Mouse (Mus musculus): ENCODE results near the gene Klk15. TPM values are rescaled to one million over a fixed set of nuclear protein-coding genes. Genes with fewer than 3 reads are reported as not detected.
"Not testable (repeated sequence)": the region's sequence is repeated elsewhere in the genome, so short reads cannot be mapped to it uniquely, and the experiment has no call there.

The Klk15 gene
- total and polyA plus RNA-seq, 3 experiments, result not detected

GRCm38 (mm10) chr7:43950364-43950763, 16.8 kb downstream of the Klk15 start, which contains the start of gene Klk1b8:
Gene Klk1b8 (plus strand): TSS chr7:43950664.
- no peak within 1 kb of the TSS for H3K9ac ChIP-seq (ENCODE audit: low read depth, low read length)
- TF ChIP-seq CTCF (IDR thresholded peaks at IDR 0.05), result no peak
- H3K79me2 ChIP-seq (replicated peaks; ENCODE audit: control insufficient read depth, insufficient read depth, low read length), result no peaks in the 10 kb centered on the region
- no peaks in the 10 kb centered on the region for H3K27me3 ChIP-seq (ENCODE audit: control insufficient read depth, insufficient read depth, low read length)
- H3K4me3 ChIP-seq, result no peak within 1 kb of the TSS
- no peaks in the 10 kb centered on the region for H3K36me3 ChIP-seq (ENCODE audit: control insufficient read depth, insufficient read depth, low read length)
- WGBS, result 66% methylated on average over 2 of the region's 2 CpGs
- no peak within 1 kb of the TSS for H3K27ac ChIP-seq
- intact Hi-C loops (cut with DNase I), result no loop called here
- no peaks in the 10 kb centered on the region for H3K4me1 ChIP-seq (ENCODE audit: control insufficient read depth, insufficient read depth, low read length)
- no peak for DNase-seq

DNA sequence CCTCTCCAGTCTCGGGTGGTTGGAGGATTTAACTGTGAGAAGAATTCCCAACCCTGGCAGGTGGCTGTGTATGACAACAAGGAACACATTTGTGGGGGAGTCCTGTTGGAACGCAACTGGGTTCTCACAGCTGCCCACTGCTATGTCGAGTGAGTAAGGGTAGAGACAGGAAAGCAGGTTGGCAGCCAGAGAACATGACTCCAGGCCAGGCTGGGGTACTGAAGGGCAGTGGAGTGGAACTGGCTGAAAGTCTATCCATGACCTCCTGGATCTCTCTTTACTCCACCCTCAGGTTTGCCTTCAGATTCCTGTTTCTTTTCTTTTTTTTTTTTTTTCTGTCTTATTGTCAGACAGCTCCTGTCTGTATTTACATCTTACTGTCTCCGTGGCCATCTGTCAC, 19.2 kb downstream of the Klk15 start:
- WGBS, result 58% methylated on average over 4 of the region's 4 CpGs
- no peak for TF ChIP-seq CTCF (IDR thresholded peaks at IDR 0.05)
- no peak for TF ChIP-seq EP300 (IDR thresholded peaks at IDR 0.05; ENCODE audit: insufficient read depth, low read depth, low read length)
- no peak for TF ChIP-seq POLR2A (IDR thresholded peaks at IDR 0.05; ENCODE audit: insufficient read depth, low read depth, low read length)
- Histone ChIP-seq H3K27me3 (ENCODE audit: control insufficient read depth, insufficient read depth, low read length) (no peaks in the 10 kb centered on the region), H3K9ac (ENCODE audit: low read depth, low read length) (no peak overlapping the region), H3K36me3 (ENCODE audit: control insufficient read depth, insufficient read depth, low read length) (no peaks in the 10 kb centered on the region), H3K79me2 (replicated peaks; ENCODE audit: control insufficient read depth, insufficient read depth, low read length) (no peaks in the 10 kb centered on the region), H3K4me1 (ENCODE audit: control insufficient read depth, insufficient read depth, low read length) (no peaks in the 10 kb centered on the region), H3K4me3 (no peak overlapping the region), H3K27ac (no peak overlapping the region)
- intact Hi-C loops (cut with DNase I), result no loop called here
- DNase-seq, result no peak

DNA sequence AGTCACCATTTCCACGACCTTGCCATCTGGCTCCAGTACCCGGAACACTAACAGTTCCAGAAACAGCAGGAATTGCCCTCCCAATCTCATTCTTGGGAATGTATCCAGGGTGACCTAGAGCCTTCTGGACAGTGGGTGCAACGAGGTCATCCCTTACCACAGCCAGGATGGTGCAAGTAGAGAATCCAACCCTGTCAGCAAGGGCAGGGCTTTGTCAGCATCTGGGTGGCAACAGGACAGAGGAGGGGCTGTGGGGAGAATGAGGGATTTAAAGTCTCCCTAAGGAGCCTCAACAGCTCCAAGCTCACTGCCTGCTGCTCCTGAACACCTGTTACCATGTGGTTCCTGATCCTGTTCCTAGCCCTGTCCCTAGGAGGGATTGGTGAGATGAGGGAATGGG, 32.9 kb downstream of the Klk15 start, which contains the start of gene Klk1b1:
Gene Klk1b1 (plus strand): TSS at position 301 of the 400 bp plus-strand sequence.
- TF ChIP-seq POLR2A (IDR thresholded peaks at IDR 0.05; ENCODE audit: insufficient read depth, low read depth, low read length) (no peak), CTCF (IDR thresholded peaks at IDR 0.05) (no peak), EP300 (IDR thresholded peaks at IDR 0.05; ENCODE audit: insufficient read depth, low read depth, low read length) (no peak)
- WGBS, result 43% methylated on average over 3 of the region's 3 CpGs
- Histone ChIP-seq H3K9ac (ENCODE audit: low read depth, low read length) (no peak within 1 kb of the TSS), H3K4me3 (no peak within 1 kb of the TSS), H3K27me3 (ENCODE audit: control insufficient read depth, insufficient read depth, low read length) (no peaks in the 10 kb centered on the region), H3K79me2 (replicated peaks; ENCODE audit: control insufficient read depth, insufficient read depth, low read length) (no peaks in the 10 kb centered on the region), H3K36me3 (ENCODE audit: control insufficient read depth, insufficient read depth, low read length) (no peaks in the 10 kb centered on the region), H3K27ac (no peak within 1 kb of the TSS), H3K4me1 (ENCODE audit: control insufficient read depth, insufficient read depth, low read length) (no peaks in the 10 kb centered on the region)
- DNase-seq, result no peak
- intact Hi-C loops (cut with DNase I), result no loop called here

GRCm38 (mm10) chr7:43967058-43967457, 33.5 kb downstream of the Klk15 start:
- Histone ChIP-seq H3K79me2 (replicated peaks; ENCODE audit: control insufficient read depth, insufficient read depth, low read length) (no peaks in the 10 kb centered on the region), H3K4me3 (no peak overlapping the region), H3K36me3 (ENCODE audit: control insufficient read depth, insufficient read depth, low read length) (no peaks in the 10 kb centered on the region), H3K9ac (ENCODE audit: low read depth, low read length) (no peak overlapping the region), H3K4me1 (ENCODE audit: control insufficient read depth, insufficient read depth, low read length) (no peaks in the 10 kb centered on the region), H3K27me3 (ENCODE audit: control insufficient read depth, insufficient read depth, low read length) (no peaks in the 10 kb centered on the region), H3K27ac (no peak overlapping the region)
- intact Hi-C loops (cut with DNase I), result no loop called here
- 63% methylated on average over 3 of the region's 3 CpGs for WGBS
- TF ChIP-seq CTCF (IDR thresholded peaks at IDR 0.05) (no peak), EP300 (IDR thresholded peaks at IDR 0.05; ENCODE audit: insufficient read depth, low read depth, low read length) (no peak), POLR2A (IDR thresholded peaks at IDR 0.05; ENCODE audit: insufficient read depth, low read depth, low read length) (no peak)
- DNase-seq, result no peak

DNA sequence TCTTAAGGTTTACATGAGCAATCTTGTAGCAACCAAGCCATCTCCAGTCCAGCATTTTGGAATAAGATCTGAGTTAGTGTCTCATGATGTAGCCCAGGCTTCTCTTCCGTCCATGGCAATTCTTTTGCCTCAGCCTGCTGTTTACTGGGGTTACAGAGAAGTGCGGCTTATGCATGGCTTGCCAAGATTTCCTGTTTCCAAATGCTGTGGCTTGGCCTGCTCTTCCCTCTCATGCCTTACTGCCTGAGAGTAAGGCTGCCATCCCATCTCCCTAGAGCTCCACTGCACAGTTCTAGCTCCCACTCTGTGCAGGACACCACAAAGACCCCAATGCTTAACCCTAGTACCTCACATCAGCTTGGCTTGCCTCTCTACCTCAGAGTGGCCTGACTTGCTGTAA, 34.1 kb downstream of the Klk15 start:
- Histone ChIP-seq H3K27ac (no peak overlapping the region), H3K4me3 (no peak overlapping the region), H3K27me3 (ENCODE audit: control insufficient read depth, insufficient read depth, low read length) (no peaks in the 10 kb centered on the region), H3K79me2 (replicated peaks; ENCODE audit: control insufficient read depth, insufficient read depth, low read length) (no peaks in the 10 kb centered on the region), H3K4me1 (ENCODE audit: control insufficient read depth, insufficient read depth, low read length) (no peaks in the 10 kb centered on the region), H3K36me3 (ENCODE audit: control insufficient read depth, insufficient read depth, low read length) (no peaks in the 10 kb centered on the region), H3K9ac (ENCODE audit: low read depth, low read length) (no peak overlapping the region)
- 65% methylated on average over 2 of the region's 2 CpGs for WGBS
- intact Hi-C loops (cut with DNase I), result no loop called here
- DNase-seq, result no peak
- TF ChIP-seq EP300 (IDR thresholded peaks at IDR 0.05; ENCODE audit: insufficient read depth, low read depth, low read length) (no peak), CTCF (IDR thresholded peaks at IDR 0.05) (no peak), POLR2A (IDR thresholded peaks at IDR 0.05; ENCODE audit: insufficient read depth, low read depth, low read length) (no peak)

DNA sequence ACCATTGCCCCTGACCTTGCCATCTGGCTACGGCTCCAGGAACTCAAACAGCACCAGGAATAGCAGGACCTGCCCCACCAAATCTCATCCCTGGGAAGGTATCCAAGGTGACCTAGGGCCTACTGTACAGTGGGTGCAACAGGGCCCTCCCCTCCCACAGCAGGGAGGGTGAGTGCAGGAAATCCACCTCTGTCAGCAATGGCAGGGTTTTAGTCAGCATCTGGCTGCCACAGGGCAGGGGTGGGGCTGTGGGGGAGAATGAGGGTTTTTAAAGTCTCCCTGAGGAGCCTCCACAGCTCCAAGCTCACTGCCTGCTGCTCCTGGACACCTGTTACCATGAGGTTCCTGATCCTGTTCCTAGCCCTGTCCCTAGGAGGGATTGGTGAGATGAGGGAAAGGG, 42.2 kb downstream of the Klk15 start, which contains the start of gene Klk1b9:
Gene Klk1b9 (plus strand): TSS at position 301 of the 400 bp plus-strand sequence.
- H3K4me1 ChIP-seq (ENCODE audit: control insufficient read depth, insufficient read depth, low read length); DNase-seq; H3K27me3 ChIP-seq (ENCODE audit: control insufficient read depth, insufficient read depth, low read length); H3K36me3 ChIP-seq (ENCODE audit: control insufficient read depth, insufficient read depth, low read length); H3K27ac ChIP-seq; H3K9ac ChIP-seq (ENCODE audit: low read depth, low read length); H3K4me3 ChIP-seq; intact Hi-C loops (cut with DNase I); H3K79me2 ChIP-seq (replicated peaks; ENCODE audit: control insufficient read depth, insufficient read depth, low read length): not testable (repeated sequence)
- 58% methylated on average over 1 of the region's 1 CpGs for WGBS

Data from heart, adult 2 months (tissue).